Mouse (Mus musculus) heart, postnatal 14 days (tissue): ENCODE measurements around the gene Cst3. TPM values are rescaled to one million over a fixed set of nuclear protein-coding genes. Genes with fewer than 3 reads are reported as not detected.

Experiments used
- DNase-seq, 2 experiments: peaks; one replicate each; pipeline ENCODE4 v3.0.0; 2021 to 2022
- intact Hi-C: fragments of 180-260 bp; cut with DNase I; formaldehyde crosslinking; loops from one replicate; pipeline ENCODE4 v1.15.1; 2025
- long read RNA-seq, 2 experiments: library from polyadenylated mRNA; stranded (forward); transcript quantifications; one replicate each; pipeline ENCODE4 v2.0.0; 2021
- total RNA-seq, 2 experiments: library from RNA; stranded (reverse); gene quantifications; 2 replicates each; pipeline ENCODE4 v1.2.3; 2021

Gene Cst3
- total RNA-seq: 100 to 1,000 TPM; 853 to 872 TPM
- long read RNA-seq, experiment 1, transcript Cst3-201 (3 exons, 860 nt): major isoform, 594 of 596 reads
- long read RNA-seq, experiment 1, partial matches to known transcripts: 2 of 596 reads
- long read RNA-seq, experiment 1, other reads (novel, unspliced or antisense): 0 of 596 reads
- long read RNA-seq, experiment 2, transcript Cst3-201 (3 exons, 860 nt): major isoform, 580 of 588 reads
- long read RNA-seq, experiment 2, partial matches to known transcripts: 6 of 588 reads
- long read RNA-seq, experiment 2, other reads (novel, unspliced or antisense): 2 of 588 reads

GRCm38 (mm10) chr2:148875335-148875811 lies at the start of gene Cst3:
Cst3 (minus strand) TSS chr2:148875692.
- intact Hi-C loops: no loop called here

GRCm38 (mm10) chr2:148902286-148902685 lies 26.8 kb upstream of the Cst3 start:
- peak; percentile 73 to 75 for DNase-seq
- intact Hi-C loops: loop anchor here (1.0 kb wide), 2 partner anchors 51 to 150 kb away; no protein-coding TSS in a partner anchor

More at GRCm38 (mm10) chr2:148875335-148875811, at the start of gene Cst3:
- peak; percentile 96 for DNase-seq

GRCm38 (mm10) chr2:148900305-148900704 lies 24.8 kb upstream of the Cst3 start:
- DNase-seq: no peak
- intact Hi-C loops: no loop called here

GRCm38 (mm10) chr2:148896219-148896618 lies 20.7 kb upstream of the Cst3 start:
- intact Hi-C loops: no loop called here
- DNase-seq: no peak

GRCm38 (mm10) chr2:148893107-148893506 lies 17.6 kb upstream of the Cst3 start:
- no peak for DNase-seq
- intact Hi-C loops: no loop called here

GRCm38 (mm10) chr2:148890021-148890851 lies 14.7 kb upstream of the Cst3 start:
- peak; percentile 25 to 46 for DNase-seq
- intact Hi-C loops: no loop called here

DNA sequence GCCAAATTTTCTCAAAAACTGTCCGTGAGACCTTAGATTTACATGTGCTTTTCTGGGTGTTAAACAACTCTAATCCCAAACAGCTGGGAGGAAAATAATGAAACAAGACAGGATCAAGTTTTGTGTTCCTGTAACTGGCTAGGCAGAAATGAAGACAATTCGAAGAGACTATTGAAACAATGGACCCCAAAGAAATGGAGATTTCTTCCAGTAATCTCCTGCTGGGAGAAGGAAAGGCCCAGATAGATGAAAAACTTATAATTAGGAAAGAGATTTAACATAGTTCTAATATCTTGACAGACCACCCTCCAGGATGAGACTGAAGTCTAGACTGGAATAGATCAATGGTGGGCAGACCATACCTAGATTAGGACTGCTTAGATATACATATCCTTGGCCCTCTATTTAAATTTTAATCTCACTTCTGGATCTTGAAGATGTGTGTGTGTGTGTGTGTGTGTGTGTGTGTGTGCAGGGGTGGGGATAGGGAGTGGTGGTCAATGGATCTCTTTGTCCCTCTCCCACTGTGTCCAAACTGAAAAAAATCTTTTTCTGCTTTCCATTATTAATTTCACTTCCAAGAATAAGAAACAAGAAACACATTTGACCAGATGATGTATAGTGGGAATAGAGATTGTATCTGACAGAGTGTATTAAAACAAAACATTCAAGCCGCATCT lies 14.0 kb upstream of the Cst3 start:
- intact Hi-C loops: no loop called here
- no peak for DNase-seq

DNA sequence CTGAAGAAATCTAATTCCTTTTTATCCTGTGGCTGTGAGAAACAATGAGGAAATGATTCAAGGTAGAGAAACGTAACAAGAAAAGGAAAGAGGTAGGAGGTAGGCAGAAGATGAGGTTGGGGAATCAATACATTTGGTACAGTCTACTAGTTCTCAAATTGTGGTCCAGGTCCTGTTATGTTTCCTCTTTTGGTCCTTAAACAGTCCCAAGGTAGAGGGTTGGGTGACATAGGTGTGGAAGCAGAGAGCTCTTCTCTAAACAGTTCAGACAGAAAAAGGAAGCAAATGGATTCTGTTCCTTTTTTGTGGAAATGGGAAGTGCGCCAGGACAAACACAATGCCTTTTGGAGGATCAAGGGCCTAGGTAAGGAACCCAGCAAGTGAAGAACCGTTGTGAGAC lies 13.4 kb upstream of the Cst3 start:
- intact Hi-C loops: no loop called here
- DNase-seq: no peak

DNA sequence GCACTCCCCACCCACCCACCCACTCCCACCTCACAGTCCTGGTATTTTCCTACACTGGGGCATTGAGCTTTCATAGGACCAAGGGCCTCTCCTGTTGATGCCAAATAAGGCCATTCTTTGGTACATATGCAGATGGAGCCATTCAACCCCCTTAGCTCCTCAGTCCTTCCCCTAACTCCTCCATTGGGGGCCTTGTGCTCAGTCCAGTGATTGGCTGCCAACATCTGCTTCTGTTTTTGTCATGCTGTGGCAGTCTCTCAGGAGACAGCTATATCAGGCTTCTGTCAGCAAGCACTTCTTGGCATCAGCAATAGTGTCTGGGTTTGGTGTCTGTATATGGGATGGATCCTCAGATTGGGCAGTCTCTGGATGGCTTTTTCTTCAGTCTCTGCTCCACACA lies 9.2 kb upstream of the Cst3 start:
- DNase-seq: peak in 1 of 2 experiments; percentile 17
- intact Hi-C loops: no loop called here

DNA sequence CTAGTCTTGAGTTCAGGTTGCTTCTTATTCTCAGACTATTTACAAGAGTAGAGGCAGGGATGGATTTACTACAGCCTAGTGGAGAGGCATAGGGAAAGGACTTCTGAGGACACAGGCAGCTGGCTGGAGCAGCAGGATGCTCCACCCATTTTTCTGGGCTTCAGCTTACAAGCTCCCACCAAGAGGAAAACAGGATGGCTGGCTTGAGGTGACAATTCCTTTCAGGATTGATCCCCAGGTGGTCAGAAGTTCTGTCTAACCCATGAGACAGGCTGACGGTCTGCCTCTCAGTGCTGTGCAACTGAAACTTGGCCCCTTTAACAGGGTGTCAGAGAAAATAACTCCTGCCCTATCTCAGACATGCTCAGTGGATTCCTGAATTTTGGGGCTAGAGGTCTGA lies 3.7 kb upstream of the Cst3 start:
- DNase-seq: peak; percentile 56
- intact Hi-C loops: no loop called here

DNA sequence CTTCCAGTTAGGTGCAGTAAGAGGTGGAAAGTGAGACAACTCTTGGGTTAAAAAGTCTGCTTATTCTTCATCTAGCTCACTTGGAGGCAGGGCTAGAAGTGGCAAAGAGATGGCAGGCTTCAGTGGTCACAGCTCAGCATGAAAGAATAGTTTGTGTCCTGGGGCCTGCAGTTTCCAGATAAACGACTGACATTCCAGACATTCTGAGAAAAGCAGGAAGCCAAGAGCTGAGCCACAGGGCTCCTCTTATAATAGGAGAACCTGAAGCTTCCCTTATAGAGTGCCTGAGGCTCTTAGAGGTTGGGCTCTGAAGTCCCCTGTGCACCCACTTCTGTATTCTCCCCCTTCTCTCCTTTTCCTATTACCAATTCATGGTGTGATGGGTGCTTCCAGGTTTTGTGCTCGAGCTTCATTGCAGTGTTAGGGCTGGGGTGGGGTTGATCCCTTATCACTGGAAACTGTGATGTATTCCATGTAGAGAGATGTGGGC lies 3.2 kb upstream of the Cst3 start:
- DNase-seq: peak in 1 of 2 experiments; percentile 20

DNA sequence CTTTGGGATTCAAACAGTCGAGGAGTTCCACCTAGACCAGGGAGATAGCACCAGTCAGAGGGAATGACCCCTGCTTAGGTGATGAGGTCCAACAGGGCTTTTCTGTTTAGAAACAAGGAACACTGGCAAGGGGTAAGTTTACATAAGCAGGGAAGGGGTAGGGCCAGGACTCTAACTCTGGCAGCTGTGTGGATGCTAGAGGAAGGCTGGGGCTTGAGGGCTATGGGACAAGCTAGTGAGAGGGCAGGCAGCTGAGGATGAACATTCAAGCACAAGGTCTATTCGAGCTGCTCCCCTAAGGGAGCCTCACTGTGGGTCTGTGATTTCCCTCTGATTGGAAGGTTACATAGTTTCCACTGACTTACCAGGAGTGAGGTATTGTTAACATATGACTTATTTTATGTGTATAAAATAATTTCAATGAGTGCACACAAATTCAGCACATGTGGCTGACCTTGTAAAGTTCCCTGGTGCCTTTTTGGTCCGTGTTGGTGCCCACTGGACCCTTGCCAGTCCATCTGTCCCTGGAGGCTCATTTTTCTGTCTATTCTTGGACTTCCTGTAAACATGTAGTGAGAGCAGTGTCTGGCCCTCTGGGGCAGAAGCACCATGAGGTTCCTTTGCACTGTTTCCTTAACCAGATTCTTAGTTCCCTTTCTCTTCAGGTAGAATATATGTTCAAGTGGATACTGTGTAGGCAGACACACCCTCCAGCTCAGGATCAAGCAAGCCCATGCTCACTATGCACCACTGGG lies 1.7 kb upstream of the Cst3 start:
- intact Hi-C loops: no loop called here

More for the DNA sequence above, 3.2 kb upstream of the Cst3 start:
- intact Hi-C loops: no loop called here

DNA sequence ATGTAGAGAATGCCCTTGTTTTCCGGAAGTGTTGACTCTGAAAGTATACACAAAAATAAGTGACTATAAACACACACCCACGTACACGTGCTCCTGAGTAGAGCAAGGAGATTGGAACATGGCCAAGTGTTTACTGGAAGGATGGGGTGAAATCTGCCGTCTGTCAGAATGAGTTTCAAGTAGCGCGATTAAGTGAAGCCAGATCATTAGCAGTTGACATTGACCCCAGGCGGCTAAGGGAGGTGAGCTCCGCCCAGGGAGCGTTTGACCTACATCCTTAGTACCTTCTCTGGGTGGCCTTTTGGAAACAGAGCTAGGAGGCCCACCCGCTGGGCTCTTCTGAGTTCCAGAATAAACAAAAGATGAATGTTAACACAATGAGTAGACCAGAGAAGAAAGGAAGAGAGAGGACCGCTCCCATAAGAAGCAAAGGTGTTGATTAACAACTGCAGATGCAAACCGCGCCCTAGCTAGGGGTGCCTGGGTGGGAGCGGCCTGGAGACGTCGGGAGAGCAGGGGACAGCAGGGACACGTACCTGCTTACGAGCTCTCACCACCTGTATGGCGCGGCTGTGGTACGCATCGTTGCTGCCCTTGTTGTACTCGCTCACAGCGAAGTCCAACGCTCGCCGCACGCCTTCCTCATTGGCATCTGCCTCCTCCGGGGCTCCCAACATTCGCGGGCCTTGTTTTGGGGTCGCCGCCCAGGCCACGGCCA lies 716 bp downstream of the Cst3 start:
- DNase-seq: peak; percentile 18 to 37
- intact Hi-C loops: loop anchor here (1.0 kb wide), 1 partner anchor 22 kb away; no protein-coding TSS in a partner anchor

More for the DNA sequence above, 1.7 kb upstream of the Cst3 start:
- DNase-seq: peak; percentile 46 to 59

DNA sequence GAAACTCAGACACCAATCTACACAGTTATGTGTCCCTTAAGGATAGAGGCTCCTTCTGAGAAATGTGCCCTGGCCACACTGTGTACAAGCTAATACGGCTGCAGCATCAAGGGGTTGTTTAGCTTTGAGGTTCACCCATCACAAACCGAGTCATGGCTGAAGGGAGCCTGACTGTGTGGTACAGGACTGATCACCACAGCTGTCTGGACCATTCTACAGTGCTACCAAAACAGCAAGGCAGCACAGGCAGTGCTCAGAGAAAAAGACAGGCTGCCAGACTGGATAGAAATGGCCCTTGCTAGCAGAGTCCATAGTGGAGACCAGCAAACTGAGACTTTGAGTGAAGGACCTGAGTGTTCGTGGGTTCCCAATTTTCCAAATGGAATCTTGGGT lies 1.3 kb downstream of the Cst3 start:
- intact Hi-C loops: loop anchor here (1.0 kb wide), 1 partner anchor 22 kb away; no protein-coding TSS in a partner anchor
- no peak for DNase-seq

GRCm38 (mm10) chr2:148872860-148873259 lies 2.6 kb downstream of the Cst3 start:
- peak in 1 of 2 experiments; percentile 40 for DNase-seq
- intact Hi-C loops: loop anchor here (2.0 kb wide), 1 partner anchor 22 kb away; no protein-coding TSS in a partner anchor

- no peak for DNase-seq
- intact Hi-C loops: no loop called here
Measured at GRCm38 (mm10) chr2:148870526-148870925, 5.0 kb downstream of the Cst3 start.

DNA sequence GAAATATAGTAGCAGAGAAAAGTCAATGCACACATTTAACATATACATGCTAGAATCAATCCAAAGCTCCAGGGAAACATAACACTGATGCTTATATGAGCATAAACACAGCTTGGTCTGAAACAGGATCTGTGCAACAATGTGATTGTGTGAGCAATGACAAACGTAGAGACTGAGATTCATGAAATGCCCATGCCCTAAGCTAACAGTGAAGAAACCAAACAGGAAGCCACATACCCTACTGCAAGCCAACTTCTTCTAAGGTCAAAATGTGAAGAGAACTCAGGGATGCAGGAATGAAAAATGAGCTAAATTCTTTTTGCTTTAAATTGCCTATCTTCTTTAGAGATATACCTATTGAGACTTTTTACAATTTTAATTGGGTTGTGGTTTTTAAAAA lies 6.5 kb downstream of the Cst3 start:
- no peak for DNase-seq
- intact Hi-C loops: loop anchor here (10.0 kb wide), 1 partner anchor 194 kb away; the partner anchor contains the start of gene Nxt1

DNA sequence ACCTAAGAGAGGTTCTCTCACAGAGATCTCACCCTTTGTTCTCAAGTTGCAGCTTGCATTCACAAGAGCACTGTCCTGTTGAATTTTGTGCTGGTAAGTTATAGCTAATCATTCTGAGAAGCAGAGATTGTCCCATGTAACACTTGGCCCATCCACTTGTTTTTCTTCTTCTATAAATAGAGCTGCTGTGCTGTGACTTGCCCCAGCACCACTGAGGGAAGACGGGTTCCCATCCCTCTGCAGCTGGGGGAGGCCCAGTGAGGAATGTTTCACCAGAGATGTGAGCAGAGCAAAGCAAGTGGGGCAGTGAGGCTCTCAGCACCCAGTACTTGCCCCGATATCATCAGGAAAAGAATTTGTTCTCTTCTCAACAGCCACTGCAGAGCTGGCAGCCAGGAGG lies 10.5 kb downstream of the Cst3 start, which contains the start of gene 9230104L09Rik:
TSS of gene 9230104L09Rik (minus strand) at position 73 of the 400 bp plus-strand sequence.
- intact Hi-C loops: loop anchor here (10.0 kb wide), 1 partner anchor 190 kb away; the partner anchor contains the start of gene Nxt1
- peak; percentile 24 to 34 for DNase-seq

DNA sequence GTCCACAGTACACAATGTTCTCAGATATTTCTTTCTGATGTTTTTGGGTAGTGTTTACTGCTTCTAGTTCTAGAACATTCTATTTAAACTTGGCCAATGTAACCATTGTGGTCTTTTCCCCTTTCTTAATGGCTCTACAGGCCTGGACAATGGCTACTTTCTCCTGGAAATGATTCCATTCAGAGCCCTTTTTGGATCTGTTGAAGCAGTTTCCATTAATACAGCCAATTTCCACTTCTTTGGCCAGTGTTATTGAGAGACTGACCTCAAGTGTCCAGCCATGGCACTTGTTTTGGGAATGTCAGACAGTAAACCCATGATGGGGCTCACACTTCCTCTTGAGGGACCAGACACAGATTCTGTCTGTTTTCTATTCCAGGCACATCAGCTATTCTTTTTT lies 13.8 kb downstream of the Cst3 start:
- peak in 1 of 2 experiments; percentile 16 for DNase-seq
- intact Hi-C loops: loop anchor here (10.0 kb wide), 1 partner anchor 187 kb away; the partner anchor contains the start of gene Nxt1
